Mouse (Mus musculus) induced T-regulatory cell, adult 2 months (primary cell): ENCODE measurements around the gene Adcy3.

Experiments used
- DNase-seq: peaks from one replicate; pipeline ENCODE4 v3.0.0-alpha.2; 2012; ENCODE audit warnings: low read depth

The Adcy3 gene

GRCm38 (mm10) chr12:4180507-4180906 lies 47.6 kb downstream of the Adcy3 start:
- peak; percentile 10 for DNase-seq

- DNase-seq = no peak
These were observed 51.7 kb downstream of the Adcy3 start for GRCm38 (mm10) chr12:4184648-4185047.

GRCm38 (mm10) chr12:4188171-4189059 lies 55.5 kb downstream of the Adcy3 start:
- DNase-seq = no peak

GRCm38 (mm10) chr12:4189060-4189447 lies 56.2 kb downstream of the Adcy3 start:
- DNase-seq = peak; percentile 11

GRCm38 (mm10) chr12:4192514-4192913 lies 59.6 kb downstream of the Adcy3 start:
- no peak for DNase-seq

- DNase-seq = no peak
These were observed 60.3 kb downstream of the Adcy3 start for GRCm38 (mm10) chr12:4193025-4193740.

GRCm38 (mm10) chr12:4194643-4195042 lies 61.7 kb downstream of the Adcy3 start:
- DNase-seq = no peak

GRCm38 (mm10) chr12:4198702-4199101 lies 65.8 kb downstream of the Adcy3 start:
- DNase-seq = no peak

GRCm38 (mm10) chr12:4199271-4199670 lies 66.4 kb downstream of the Adcy3 start:
- no peak for DNase-seq

GRCm38 (mm10) chr12:4201454-4202200 lies 68.7 kb downstream of the Adcy3 start:
- DNase-seq = no peak

GRCm38 (mm10) chr12:4202206-4202605 lies 69.3 kb downstream of the Adcy3 start:
- no peak for DNase-seq

- DNase-seq = no peak
These were observed 73.2 kb downstream of the Adcy3 start for GRCm38 (mm10) chr12:4206106-4206505.

- DNase-seq = peak; percentile 62
These were observed 75.7 kb downstream of the Adcy3 start for GRCm38 (mm10) chr12:4208405-4209133.

GRCm38 (mm10) chr12:4209196-4209595 lies 76.3 kb downstream of the Adcy3 start:
- no peak for DNase-seq

GRCm38 (mm10) chr12:4211174-4211573 lies 78.3 kb downstream of the Adcy3 start:
- DNase-seq = no peak

- DNase-seq = no peak
These were observed 80.0 kb downstream of the Adcy3 start for GRCm38 (mm10) chr12:4212908-4213307.

- no peak for DNase-seq
These were observed 97.3 kb downstream of the Adcy3 start for GRCm38 (mm10) chr12:4230156-4230555.

- peak; percentile 25 for DNase-seq
These were observed 99.9 kb downstream of the Adcy3 start for GRCm38 (mm10) chr12:4232777-4233176.

- DNase-seq = peak; percentile 98
These were observed 100.9 kb downstream of the Adcy3 start, which contains the start of the genes Ptrhd1 and Cenpo for GRCm38 (mm10) chr12:4233572-4234508. Gene Ptrhd1 (plus strand): TSS chr12:4234027. Gene Cenpo (minus strand): TSS chr12:4234294.

GRCm38 (mm10) chr12:4237481-4237880 lies 104.6 kb downstream of the Adcy3 start:
- no peak for DNase-seq
